Mouse (Mus musculus): ENCODE data around the gene Ddt. TPM values are rescaled to one million over a fixed set of nuclear protein-coding genes. Genes with fewer than 3 reads are reported as not detected.
"Not testable (repeated sequence)": the region's sequence is repeated elsewhere in the genome, so short reads cannot be mapped to it uniquely, and the experiment has no call there.

Gene Ddt
- total RNA-seq, 4 experiments from 2014 or later: 23.6 to 32.6 (median 29.5) TPM

DNA sequence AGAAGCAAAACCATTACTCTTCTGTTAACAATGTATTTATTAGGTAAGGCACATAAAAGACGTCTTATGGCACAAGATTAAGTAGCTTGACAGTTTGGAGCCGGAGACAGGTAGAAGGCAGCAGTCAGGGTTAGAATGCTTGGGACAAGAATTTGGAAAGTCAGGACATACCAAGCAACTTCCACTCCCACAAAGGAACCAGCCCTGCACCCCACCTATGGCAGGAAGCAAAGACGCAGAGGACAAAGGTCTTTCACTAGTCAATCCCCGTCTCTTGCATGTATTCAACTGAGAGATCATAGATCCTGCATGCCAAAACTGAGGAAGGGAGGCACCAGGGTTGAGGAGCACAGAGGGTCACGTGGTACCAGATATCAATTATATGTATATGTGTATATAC lies 888 bp upstream of the Ddt start:
- DNase-seq (ENCODE audit: low spot score in 2 of 2): no peak

DNA sequence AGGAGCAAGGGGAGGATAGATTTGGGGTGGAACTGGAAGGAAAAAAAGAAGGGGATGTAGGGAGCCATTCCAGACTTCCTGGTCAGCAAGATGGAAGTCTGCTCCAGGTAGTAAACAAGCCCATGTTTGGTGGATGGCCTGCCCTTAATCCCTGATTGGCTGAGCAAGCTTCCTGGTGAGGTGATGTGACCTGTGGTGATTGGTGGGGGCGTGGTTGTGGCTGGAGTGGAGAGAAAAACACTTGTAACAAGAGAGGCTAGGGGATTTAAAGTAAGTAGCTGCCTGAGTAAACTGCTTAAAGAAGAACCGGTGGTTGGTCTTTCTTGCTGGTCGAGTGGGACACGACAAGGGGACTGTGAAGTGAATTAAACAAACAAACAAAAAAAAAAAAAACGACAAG lies 5.5 kb downstream of the Ddt start:
- not testable (repeated sequence) for DNase-seq (ENCODE audit: low spot score in 2 of 2)

DNA sequence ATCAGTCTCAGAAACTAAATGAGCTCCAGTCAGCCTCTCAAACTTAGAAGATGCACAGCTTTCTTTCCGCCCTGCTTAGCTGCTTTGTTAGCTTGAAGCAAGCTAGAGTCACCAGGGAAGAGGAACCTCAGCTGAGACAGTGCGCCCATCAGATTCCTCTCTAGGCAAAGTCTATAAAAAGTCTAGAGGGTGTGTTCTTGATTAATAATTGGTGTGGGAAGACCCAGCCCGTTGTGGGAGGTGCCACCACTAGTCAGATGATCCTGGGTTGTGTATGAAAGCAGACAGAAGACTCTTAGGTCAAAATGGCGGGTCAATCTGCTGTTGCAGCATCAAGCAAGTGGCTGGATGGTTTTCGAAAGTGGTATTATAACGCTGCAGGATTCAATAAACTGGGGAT lies 6.4 kb downstream of the Ddt start:
- DNase-seq (ENCODE audit: low spot score in 2 of 2): no peak

DNA sequence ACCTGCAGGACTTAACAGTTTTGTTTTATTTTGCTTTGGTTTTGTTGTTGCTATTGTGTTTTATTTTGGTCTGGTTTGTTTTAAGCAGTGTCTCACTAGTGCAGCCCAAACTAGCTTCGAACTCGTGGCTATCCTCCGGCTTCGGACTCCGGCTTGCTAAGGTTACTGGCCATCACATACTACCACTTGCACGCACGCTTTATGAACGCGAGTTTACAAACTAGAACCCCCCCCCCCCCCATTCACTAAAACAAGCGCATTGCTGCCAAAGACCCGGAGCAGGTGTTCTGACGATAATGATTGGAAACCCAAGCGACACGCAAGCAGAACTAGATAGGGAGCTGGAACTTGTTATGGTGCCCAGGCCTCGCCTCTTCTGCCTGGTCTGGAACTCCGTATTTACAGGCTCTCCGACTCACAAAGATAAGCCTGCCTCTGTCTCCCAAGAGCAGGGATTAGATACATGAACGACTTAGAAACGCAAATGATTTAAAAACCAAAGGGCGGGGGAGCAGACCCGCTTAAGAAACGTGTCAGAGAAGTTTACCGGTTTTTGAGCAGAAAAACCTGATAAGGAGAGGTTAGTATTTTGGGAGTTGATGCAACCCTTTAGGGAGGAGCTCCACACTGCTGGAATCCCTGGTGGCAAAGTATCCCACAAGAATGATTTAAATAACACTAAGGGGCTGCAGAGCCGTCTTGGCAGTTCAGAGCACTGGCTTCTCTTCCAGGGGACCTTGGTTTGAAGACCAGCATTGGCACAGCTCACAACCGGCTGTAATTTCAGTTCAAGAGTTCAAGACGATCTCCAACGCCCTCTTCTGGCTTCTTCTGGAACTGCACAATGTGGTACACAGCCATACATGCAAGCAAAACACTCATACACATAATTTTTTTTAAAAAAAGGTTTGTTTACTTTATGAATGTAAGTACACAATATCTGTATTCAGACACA lies 8.4 kb downstream of the Ddt start:
- peak; percentile 53 to 56 for DNase-seq (ENCODE audit: low spot score in 2 of 2)

DNA sequence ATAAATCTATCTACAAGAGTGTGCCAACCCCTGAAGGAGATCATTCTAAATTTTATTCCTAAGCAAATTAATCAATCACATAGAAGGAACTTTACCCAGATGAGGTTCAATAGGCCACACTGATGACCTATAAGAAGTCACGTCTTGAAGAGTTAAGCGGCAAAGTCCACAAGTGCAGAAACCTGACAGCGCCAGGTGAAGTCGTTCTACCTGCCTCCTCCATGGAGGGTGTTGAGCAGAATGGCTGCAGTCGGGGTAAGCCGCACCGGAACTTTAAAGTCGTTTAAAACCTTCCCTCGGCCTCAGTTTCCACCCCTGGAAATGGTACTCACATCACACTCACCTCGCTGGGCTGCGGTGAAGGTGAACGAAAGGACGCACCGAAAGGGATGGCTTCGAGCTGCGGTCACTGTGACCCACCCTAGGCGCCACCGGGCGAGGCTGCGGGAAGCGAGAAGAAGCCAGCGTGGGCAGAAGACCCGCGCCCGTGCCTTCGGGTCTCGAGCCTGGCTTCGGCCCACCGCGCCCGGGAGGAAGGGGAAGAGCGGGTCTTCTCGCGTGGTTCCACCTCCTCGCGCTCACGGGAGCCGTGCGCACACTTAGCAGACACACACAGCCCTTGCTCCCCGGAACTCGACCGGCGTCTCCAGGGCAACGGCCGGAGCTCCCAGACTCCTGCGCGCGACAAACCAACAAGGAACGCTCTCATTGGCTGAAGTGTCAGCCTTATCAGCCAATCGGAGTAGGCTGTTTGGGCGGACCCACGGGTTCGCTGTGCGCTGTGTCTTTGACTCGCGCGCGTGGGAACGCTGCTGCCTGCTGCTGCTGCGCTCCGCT lies 9.3 kb downstream of the Ddt start, which contains the start of gene Cabin1:
Gene Cabin1 (minus strand): TSS at position 660 of the 837 bp plus-strand sequence.
- DNase-seq (ENCODE audit: low spot score in 2 of 2): peak; percentile 91 to 94

DNA sequence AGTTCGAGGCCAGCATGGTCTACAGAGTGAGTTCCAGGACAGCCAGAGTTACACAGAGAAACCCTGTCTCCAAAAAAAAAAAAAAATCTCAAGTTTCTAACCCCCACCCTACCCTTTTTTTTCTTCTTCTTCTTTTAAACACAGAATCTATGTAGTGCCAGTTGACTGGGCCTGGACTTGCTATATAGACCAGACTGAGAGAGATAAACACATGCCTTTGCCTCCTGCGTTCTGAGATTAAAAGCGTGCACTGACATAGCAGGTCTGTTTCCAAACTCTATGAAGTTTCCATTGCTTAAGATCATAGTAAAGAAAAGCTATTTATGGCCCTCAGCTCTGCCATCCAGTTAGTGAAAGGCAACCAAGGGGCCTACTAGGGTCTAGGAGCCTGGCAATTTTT lies 10.8 kb downstream of the Ddt start:
- DNase-seq (ENCODE audit: low spot score in 2 of 2): no peak

DNA sequence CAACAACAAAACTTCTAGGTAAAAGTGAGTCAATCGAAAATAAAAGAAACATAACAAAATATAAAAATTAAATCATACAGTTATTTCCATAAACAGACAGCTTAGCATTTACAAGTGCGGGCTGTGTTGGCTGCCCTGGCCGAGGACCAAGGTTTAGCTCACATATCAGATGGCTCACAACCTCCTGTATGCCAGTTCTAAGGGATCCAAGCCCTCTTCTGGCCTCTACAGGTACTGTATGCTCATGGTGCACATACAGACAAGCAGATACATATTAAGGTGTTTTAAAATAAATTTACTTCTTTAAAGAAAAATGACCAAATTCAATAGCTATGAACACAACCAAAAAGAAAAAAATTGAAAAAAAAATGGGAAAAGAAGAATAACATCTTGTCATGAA lies 12.9 kb downstream of the Ddt start:
- DNase-seq (ENCODE audit: low spot score in 2 of 2): no peak

DNA sequence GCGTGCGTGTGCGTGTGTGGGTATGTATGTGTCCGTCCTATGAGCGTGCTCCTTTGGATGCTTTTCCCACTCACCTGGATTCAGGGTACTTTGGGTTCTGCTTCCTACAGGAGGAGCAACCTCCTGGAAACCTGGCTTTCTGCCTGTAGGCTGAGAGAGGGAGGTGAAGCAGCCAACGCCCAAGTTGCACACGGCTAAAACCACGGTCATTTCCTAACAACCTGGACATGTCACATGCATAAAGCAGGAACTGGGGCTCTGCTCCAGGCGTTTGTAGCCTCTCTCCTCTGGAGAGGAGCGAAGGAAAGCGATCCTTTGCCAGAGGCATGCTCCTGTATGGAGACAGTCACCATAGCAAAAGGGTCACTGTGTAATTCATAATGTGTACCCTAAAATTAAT lies 16.5 kb downstream of the Ddt start:
- no peak for DNase-seq (ENCODE audit: low spot score in 2 of 2)

DNA sequence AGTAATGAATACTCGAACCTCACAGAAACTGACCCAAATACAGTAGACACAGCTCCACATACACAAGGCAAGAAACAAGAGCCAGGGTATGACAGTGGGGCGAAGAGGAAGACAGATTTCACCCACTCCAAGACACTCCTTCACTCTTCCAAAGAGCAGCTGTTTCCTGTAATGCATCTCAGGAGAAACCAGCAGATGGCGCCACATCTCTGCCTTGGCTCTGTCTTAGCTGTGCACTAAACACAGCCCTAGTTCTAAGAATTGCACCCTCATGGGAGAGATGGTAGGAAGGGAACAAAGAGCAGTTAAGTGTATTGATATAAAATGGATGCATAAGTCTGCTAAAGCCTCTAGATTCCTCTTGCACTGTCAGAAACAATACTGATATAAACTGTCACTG lies 29.2 kb downstream of the Ddt start:
- DNase-seq (ENCODE audit: low spot score in 2 of 2): peak; percentile 67

DNA sequence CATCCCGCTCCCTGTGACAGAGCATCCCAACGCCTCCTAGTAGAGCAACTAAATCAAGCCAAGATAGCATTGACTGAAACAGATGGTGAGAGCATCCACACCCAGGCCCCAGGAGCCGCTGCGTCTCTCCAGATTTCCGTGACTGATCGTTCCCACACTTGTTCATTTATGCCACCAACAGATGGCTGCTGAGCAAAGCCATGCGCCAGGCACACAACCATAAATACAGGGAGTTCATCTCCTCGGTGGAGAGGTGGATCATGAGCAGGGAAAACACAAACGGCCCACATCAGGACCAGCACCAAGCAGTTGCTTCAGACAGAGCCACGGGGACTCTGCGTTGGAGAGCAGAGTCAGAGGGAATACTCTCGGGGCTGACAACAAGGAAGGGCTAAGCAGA lies 29.8 kb downstream of the Ddt start:
- DNase-seq (ENCODE audit: low spot score in 2 of 2): no peak

DNA sequence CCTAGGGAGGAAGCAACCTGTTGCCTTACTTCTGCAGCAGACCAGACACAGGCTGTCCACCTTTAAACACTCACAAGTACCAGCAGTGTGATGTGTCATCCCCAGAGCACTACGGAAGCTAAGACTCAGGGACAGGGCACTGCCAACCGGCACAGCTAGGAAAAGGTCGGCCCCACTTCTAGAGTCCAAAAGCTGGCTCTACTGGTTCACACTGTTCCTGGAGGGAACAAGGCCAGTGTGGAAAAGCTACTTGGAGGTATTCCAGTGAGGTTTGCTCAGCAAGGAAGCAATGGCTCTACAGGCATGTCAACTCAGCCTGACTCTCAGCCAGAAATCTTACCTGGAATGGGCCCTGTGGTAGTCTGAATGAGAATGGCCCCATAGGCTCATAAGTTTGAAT lies 32.3 kb downstream of the Ddt start:
- DNase-seq (ENCODE audit: low spot score in 2 of 2): no peak

DNA sequence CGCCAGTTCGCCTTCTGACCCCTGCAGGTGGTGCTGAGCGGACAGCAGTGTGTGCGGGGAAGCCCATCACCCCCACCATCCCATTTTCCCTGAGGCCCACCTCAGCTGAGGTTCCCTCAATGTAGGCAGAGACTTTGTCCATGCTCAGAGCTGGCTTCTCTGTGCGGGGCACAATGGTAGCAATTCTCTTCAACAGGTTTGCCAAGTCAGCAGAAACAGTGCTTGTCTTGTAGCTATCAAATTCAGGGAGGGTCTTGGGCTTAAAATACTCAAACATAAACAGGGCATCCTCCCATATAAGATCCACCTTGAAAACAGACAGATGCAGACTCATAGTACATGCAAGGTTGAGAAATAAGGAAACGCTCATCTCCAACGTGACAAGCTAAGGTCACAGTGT lies 47.8 kb downstream of the Ddt start:
- no peak for DNase-seq (ENCODE audit: low spot score in 2 of 2)

Other genes with a start within 250 kb of the Ddt start
- gene Lrrc75b, start 213.1 kb downstream of the Ddt start, total RNA-seq (2022): under 1 TPM in 1 of 4 experiments, not detected in 3; 0.07 TPM
- gene Ggt1, start 211.8 kb downstream of the Ddt start, total RNA-seq (2022): not detected
- 1 to 10 TPM; 1.2 to 2.5 (median 2.0) TPM for gene Ggt5, start 184.1 kb downstream of the Ddt start, total RNA-seq (2022)
- gene Susd2, start 129.4 kb downstream of the Ddt start, total RNA-seq (2022): 1 to 10 TPM in 1 of 4 experiments, under 1 TPM in 3; 0.53 to 2.1 (median 0.78) TPM
- gene Cabin1, start 9.1 kb downstream of the Ddt start, total RNA-seq (2022): 1 to 10 TPM; 6.6 to 9.3 (median 7.4) TPM
- not detected for gene Gm20441, start 7.5 kb upstream of the Ddt start, total RNA-seq (2022)
- 1 to 10 TPM; 2.6 to 4.8 (median 3.1) TPM for gene Gstt3, start 8.0 kb upstream of the Ddt start, total RNA-seq (2022)
- gene Gstt1, start 25.2 kb upstream of the Ddt start, total RNA-seq (2022): 1 to 10 TPM; 4.6 to 8.3 (median 4.8) TPM
- gene Gstt4, start 49.1 kb upstream of the Ddt start, total RNA-seq (2022): not detected
- 1 to 10 TPM; 2.7 to 6.5 (median 3.8) TPM for gene Gstt2, start 64.0 kb upstream of the Ddt start, total RNA-seq (2022)
- 100 to 1,000 TPM; 144 to 161 (median 157) TPM for gene Mif, start 86.8 kb upstream of the Ddt start, total RNA-seq (2022)
- 1 to 10 TPM in 1 of 4 experiments, not detected in 3; 1.1 TPM for gene Derl3, start 120.0 kb upstream of the Ddt start, total RNA-seq (2022)
- 10 to 100 TPM; 11.0 to 16.7 (median 11.5) TPM for gene Smarcb1, start 148.2 kb upstream of the Ddt start, total RNA-seq (2022)
- gene Chchd10, start 159.7 kb upstream of the Ddt start, total RNA-seq (2022): 1,000 to 10,000 TPM; 1,130 to 1,571 (median 1,273) TPM
- 1 to 10 TPM in 3 of 4 experiments, under 1 TPM in 1; 0.77 to 2.3 (median 1.4) TPM for gene Mmp11, start 163.1 kb upstream of the Ddt start, total RNA-seq (2022)
- not detected for gene Gm867, start 167.3 kb upstream of the Ddt start, total RNA-seq (2022)
- gene Vpreb3, start 169.6 kb upstream of the Ddt start, total RNA-seq (2022): not detected
- gene Gm5134, start 181.1 kb upstream of the Ddt start, total RNA-seq (2022): not detected